In genomic region chr7:121074801-121075400, GRCm38 (mm10) we compare ENCODE assay signal across 15 mouse cellular contexts. TPM values are rescaled to one million over a fixed set of nuclear protein-coding genes. Genes with fewer than 3 reads are reported as not detected.
DNase-seq lines count a peak whose midpoint lies in the region; ATAC-seq and TF ChIP-seq lines count a peak whose summit lies in the region.
"Had no signal": no experiment of that assay in that cellular context is flagged by ENCODE, and none has a peak within 500 bp of the region (broad histone marks: within the 10 kb centered on the region; RNA-seq: fewer than 3 reads in every experiment).

No protein-coding gene starts in this region.

- no peaks in the 10 kb centered on the region for H3K27me3 ChIP-seq in kidney, embryonic 14.5 days (ENCODE audit: control insufficient read depth, insufficient read depth, low read length)
- H3K27me3 ChIP-seq in kidney, adult 2 months (replicated peaks; ENCODE audit: control insufficient read depth, insufficient read depth, low read length), result no peaks in the 10 kb centered on the region
- no peaks in the 10 kb centered on the region for H3K27me3 ChIP-seq in forebrain, embryonic 13.5 days
- H3K27me3 ChIP-seq: CH12.LX; limb, embryonic 12.5 days had no signal

- H3K4me3 ChIP-seq in kidney, embryonic 14.5 days (ENCODE audit: low read length), result no peak overlapping the region
- H3K4me3 ChIP-seq in kidney, adult 2 months (ENCODE audit: insufficient read depth, low read depth, low read length), result no peak overlapping the region
- H3K4me3 ChIP-seq in forebrain, embryonic 13.5 days, result no peak overlapping the region
- H3K4me3 ChIP-seq: layer of hippocampus, adult 2 months; limb, embryonic 12.5 days; myocyte had no signal

- TF ChIP-seq POLR2A in kidney, adult 2 months (IDR thresholded peaks at IDR 0.05; ENCODE audit: low read depth, low read length), result no peak

- intact Hi-C loops in heart, postnatal 36 days (cut with DNase I), result no loop called here

- H3K4me1 ChIP-seq in kidney, embryonic 14.5 days (ENCODE audit: control insufficient read depth, insufficient read depth, low read length), result peaks cover 5% of the 10 kb centered on the region; the same call in 1 of the 2 replicates
- no peaks in the 10 kb centered on the region for H3K4me1 ChIP-seq in kidney, adult 2 months (ENCODE audit: control insufficient read depth, insufficient read depth, low read length)
- no peaks in the 10 kb centered on the region for H3K4me1 ChIP-seq in forebrain, embryonic 13.5 days

- no peak overlapping the region for H3K4me2 ChIP-seq in kidney, embryonic 14.5 days (replicated peaks; ENCODE audit: low read depth, low read length)
- no peak overlapping the region for H3K4me2 ChIP-seq in forebrain, embryonic 13.5 days
- H3K4me2 ChIP-seq: hindbrain, embryonic 14.5 days; limb, embryonic 12.5 days had no signal

- H3K36me3 ChIP-seq in kidney, embryonic 14.5 days (ENCODE audit: control insufficient read depth, insufficient read depth, low read length), result peaks cover 51% of the 10 kb centered on the region
- no peaks in the 10 kb centered on the region for H3K36me3 ChIP-seq in kidney, adult 2 months (ENCODE audit: control insufficient read depth, insufficient read depth, low read length)
- H3K36me3 ChIP-seq in forebrain, embryonic 13.5 days (ENCODE audit: poor library complexity, severe bottlenecking), result peaks cover 52% of the 10 kb centered on the region

- peak overlapping the region; percentile 26; the same call in 1 of the 2 replicates for H3K27ac ChIP-seq in kidney, embryonic 14.5 days (ENCODE audit: low read depth, low read length)
- H3K27ac ChIP-seq in kidney, adult 2 months (ENCODE audit: insufficient read depth, low read depth, low read length), result no peak overlapping the region
- no peak overlapping the region for H3K27ac ChIP-seq in forebrain, embryonic 13.5 days
- H3K27ac ChIP-seq: hindbrain, embryonic 14.5 days; layer of hippocampus, adult 2 months; limb, embryonic 12.5 days had no signal

- ATAC-seq in kidney, embryonic 14.5 days (ENCODE audit: low FRiP score, low TSS enrichment), result no peak
- peak; percentile 16; the same call in 1 of the 2 replicates for ATAC-seq in common myeloid progenitor, adult 5-6 weeks (replicated peaks; ENCODE audit: low read depth, poor library complexity, severe bottlenecking)
- ATAC-seq in forebrain, embryonic 13.5 days, result no peak

- no peaks in the 10 kb centered on the region for H3K9me3 ChIP-seq in kidney, embryonic 14.5 days (ENCODE audit: control insufficient read depth, low read length)
- H3K9me3 ChIP-seq in forebrain, embryonic 13.5 days (replicated peaks), result no peaks in the 10 kb centered on the region
- H3K9me3 ChIP-seq: limb, embryonic 12.5 days had no signal

- WGBS in kidney, embryonic 14.5 days, result 71% methylated on average over 6 of the region's 6 CpGs
- 63% methylated on average over 6 of the region's 6 CpGs for WGBS in kidney, adult 2 months
- 83% methylated on average over 6 of the region's 6 CpGs for WGBS in forebrain, embryonic 13.5 days

- H3K9ac ChIP-seq in kidney, embryonic 14.5 days (ENCODE audit: low read depth, low read length), result no peak overlapping the region
- no peak overlapping the region for H3K9ac ChIP-seq in forebrain, embryonic 13.5 days
- H3K9ac ChIP-seq: hindbrain, embryonic 14.5 days had no signal

- no peak for TF ChIP-seq CTCF in kidney, adult 2 months (conservative IDR thresholded peaks at IDR 0.05; ENCODE audit: insufficient read depth, insufficient read length, low read depth, low read length)

- DNase-seq in kidney, adult 2 months, result no peak
- peak; percentile 20 to 31 for DNase-seq in heart, postnatal 36 days
- peak; percentile 65 for DNase-seq in lung, postnatal 36 days
- DNase-seq in retina, postnatal 1 day, result no peak
- no peak for DNase-seq in adrenal gland, adult 2 months
- DNase-seq: right cerebral cortex, adult 18-20 months; thymus, adult 18-20 months had no signal

RNA-seq across cellular contexts. Expression of gene Igsf6, which starts 0.5 kb away (rescaled TPM):
- 1.4 and 1.7 TPM in 2 replicates for polyA plus RNA-seq in kidney, embryonic 14.5 days (2014; fragmentation: Nextera tagmentation; extraction: Ambion mirVana)
- 0.48 and 0.63 TPM in 2 replicates for polyA plus RNA-seq in kidney, adult 2 months (2012; rRNA removed)
- total RNA-seq in common myeloid progenitor, adult 5-6 weeks (2017), result 38.5 and 43.5 TPM in 2 replicates
- 1 to 10 TPM; 1.5 to 2.9 TPM for total RNA-seq in heart, postnatal 36 days (2021)
- polyA plus RNA-seq in forebrain, embryonic 13.5 days (2015; fragmentation: Nextera tagmentation; extraction: Ambion mirVana), result 0.63 and 0.96 TPM in 2 replicates
- 1 to 10 TPM; 1.8 to 2.7 TPM for total RNA-seq in adrenal gland, adult 2 months (2021)
- 0.44 and 0.45 TPM in 2 replicates for polyA plus RNA-seq in adrenal gland, adult 2 months (2012; rRNA removed)
- total RNA-seq: CH12.LX had no signal

RNA-seq across cellular contexts. Expression of gene Otoa, which starts 6.5 kb away (rescaled TPM):
- polyA plus RNA-seq in kidney, embryonic 14.5 days (2014; fragmentation: Nextera tagmentation; extraction: Ambion mirVana), result not detected in 2 replicates
- 0.52 and 0.55 TPM in 2 replicates for polyA plus RNA-seq in kidney, adult 2 months (2012; rRNA removed)
- 0.15 and 1.2 TPM in 2 replicates for total RNA-seq in common myeloid progenitor, adult 5-6 weeks (2017)
- total RNA-seq in heart, postnatal 36 days (2021), result not detected
- polyA plus RNA-seq in forebrain, embryonic 13.5 days (2015; fragmentation: Nextera tagmentation; extraction: Ambion mirVana), result 0.05 and 0.31 TPM in 2 replicates
- total RNA-seq in adrenal gland, adult 2 months (2021), result under 1 TPM; 0.35 to 0.58 TPM
- polyA plus RNA-seq in adrenal gland, adult 2 months (2012; rRNA removed), result 0.61 and 0.82 TPM in 2 replicates

RNA-seq across cellular contexts. Expression of gene Mettl9, which starts 40.7 kb away (rescaled TPM):
- 189 and 203 TPM in 2 replicates for polyA plus RNA-seq in kidney, embryonic 14.5 days (2014; fragmentation: Nextera tagmentation; extraction: Ambion mirVana)
- polyA plus RNA-seq in kidney, adult 2 months (2012; rRNA removed), result 31.5 and 35.6 TPM in 2 replicates
- total RNA-seq in common myeloid progenitor, adult 5-6 weeks (2017), result 78.2 and 95.5 TPM in 2 replicates
- 10 to 100 TPM; 85.7 to 93.0 TPM for total RNA-seq in heart, postnatal 36 days (2021)
- 225 and 230 TPM in 2 replicates for polyA plus RNA-seq in forebrain, embryonic 13.5 days (2015; fragmentation: Nextera tagmentation; extraction: Ambion mirVana)
- total RNA-seq in adrenal gland, adult 2 months (2021), result 100 to 1,000 TPM in 1 of 2 experiments, 10 to 100 TPM in 1; 83.6 to 118 TPM
- polyA plus RNA-seq in adrenal gland, adult 2 months (2012; rRNA removed), result 40.2 and 44.5 TPM in 2 replicates

Comparison
In these comparisons a context has a peak if more than half of its experiments do, and no peak if none do; other contexts are left out.
1. DNase-seq: peak in heart, postnatal 36 days (2 of 2) and lung, postnatal 36 days (single experiment); none in kidney, adult 2 months (single experiment), retina, postnatal 1 day (single experiment) and adrenal gland, adult 2 months (single experiment).